Mouse (Mus musculus): Measurements from ENCODE around the gene Gm15128.
"Not testable (repeated sequence)": the region's sequence is repeated elsewhere in the genome, so short reads cannot be mapped to it uniquely, and the experiment has no call there.

The Gm15128 gene

GRCm38 (mm10) chrX:147765691-147766090 is at the start of gene Gm15128:
Gene Gm15128, plus strand, starts transcription at chrX:147765991.
- not testable (repeated sequence) for DNase-seq
